Mouse (Mus musculus): ENCODE data around the gene Ucp1.
"Not testable (repeated sequence)": the region's sequence is repeated elsewhere in the genome, so short reads cannot be mapped to it uniquely, and the experiment has no call there.

Ucp1 gene

GRCm38 (mm10) chr8:83290176-83290575 is at the start of gene Ucp1:
Gene Ucp1 (plus strand): TSS chr8:83290352.
- DNase-seq (ENCODE audit: low spot score in 2 of 2) = no peak

GRCm38 (mm10) chr8:83244151-83244550 is 46.0 kb upstream of the Ucp1 start:
- DNase-seq (ENCODE audit: low spot score in 2 of 2) = peak; percentile 15 to 22

GRCm38 (mm10) chr8:83250858-83251257 is 39.3 kb upstream of the Ucp1 start:
- DNase-seq (ENCODE audit: low spot score in 2 of 2) = no peak

GRCm38 (mm10) chr8:83251362-83252246 is 38.5 kb upstream of the Ucp1 start:
- no peak for DNase-seq (ENCODE audit: low spot score in 2 of 2)

GRCm38 (mm10) chr8:83252791-83253190 is 37.4 kb upstream of the Ucp1 start:
- no peak for DNase-seq (ENCODE audit: low spot score in 2 of 2)

- no peak for DNase-seq (ENCODE audit: low spot score in 2 of 2)
These were observed 32.5 kb upstream of the Ucp1 start for GRCm38 (mm10) chr8:83257631-83258030.

- peak; percentile 13 to 41 for DNase-seq (ENCODE audit: low spot score in 2 of 2)
These were observed 29.5 kb upstream of the Ucp1 start for GRCm38 (mm10) chr8:83260418-83261215.

GRCm38 (mm10) chr8:83271172-83271571 is 19.0 kb upstream of the Ucp1 start:
- DNase-seq (ENCODE audit: low spot score in 2 of 2) = no peak

GRCm38 (mm10) chr8:83272464-83272863 is 17.7 kb upstream of the Ucp1 start:
- DNase-seq (ENCODE audit: low spot score in 2 of 2) = no peak

- DNase-seq (ENCODE audit: low spot score in 2 of 2) = no peak
These were observed 15.7 kb upstream of the Ucp1 start for GRCm38 (mm10) chr8:83274470-83274869.

- DNase-seq (ENCODE audit: low spot score in 2 of 2) = peak; percentile 35 to 46
These were observed 11.7 kb upstream of the Ucp1 start for GRCm38 (mm10) chr8:83278431-83278830.

GRCm38 (mm10) chr8:83285391-83285790 is 4.8 kb upstream of the Ucp1 start:
- DNase-seq (ENCODE audit: low spot score in 2 of 2) = no peak

GRCm38 (mm10) chr8:83297375-83297774 is 7.2 kb downstream of the Ucp1 start:
- DNase-seq (ENCODE audit: low spot score in 2 of 2) = no peak

- DNase-seq (ENCODE audit: low spot score in 2 of 2) = no peak
These were observed 10.0 kb downstream of the Ucp1 start for GRCm38 (mm10) chr8:83300135-83300534.

GRCm38 (mm10) chr8:83304946-83305345 is 14.8 kb downstream of the Ucp1 start:
- DNase-seq (ENCODE audit: low spot score in 2 of 2) = no peak

- no peak for DNase-seq (ENCODE audit: low spot score in 2 of 2)
These were observed 19.7 kb downstream of the Ucp1 start for GRCm38 (mm10) chr8:83309836-83310235.

GRCm38 (mm10) chr8:83315084-83315483 is 24.9 kb downstream of the Ucp1 start:
- not testable (repeated sequence) for DNase-seq (ENCODE audit: low spot score in 2 of 2)

GRCm38 (mm10) chr8:83315691-83316090 is 25.5 kb downstream of the Ucp1 start:
- DNase-seq (ENCODE audit: low spot score in 2 of 2) = no peak

GRCm38 (mm10) chr8:83320543-83320942 is 30.4 kb downstream of the Ucp1 start:
- no peak for DNase-seq (ENCODE audit: low spot score in 2 of 2)

GRCm38 (mm10) chr8:83322374-83322773 is 32.2 kb downstream of the Ucp1 start:
- DNase-seq (ENCODE audit: low spot score in 2 of 2) = no peak

- no peak for DNase-seq (ENCODE audit: low spot score in 2 of 2)
These were observed 32.9 kb downstream of the Ucp1 start for GRCm38 (mm10) chr8:83323056-83323455.

- DNase-seq (ENCODE audit: low spot score in 2 of 2) = no peak
These were observed 37.7 kb downstream of the Ucp1 start for GRCm38 (mm10) chr8:83327889-83328288.

- peak; percentile 6 for DNase-seq (ENCODE audit: low spot score in 2 of 2)
These were observed 41.4 kb downstream of the Ucp1 start for GRCm38 (mm10) chr8:83331567-83331898.

All from heart, adult 9 months (tissue).